Mouse (Mus musculus) embryonic facial prominence, embryonic 11.5 days (tissue): Measurements from ENCODE around the gene Etnk1. TPM values are rescaled to one million over a fixed set of nuclear protein-coding genes. Genes with fewer than 3 reads are reported as not detected.

Source experiments
- ATAC-seq: fragments of 200-750 bp; cut with Nextera tagmentation; replicated peaks from 2 replicates; pipeline ENCODE4 v1.8.0; 2017; ENCODE audit warnings: low read depth; ENCODE audit not compliant: insufficient number of reproducible peaks, low FRiP score, low TSS enrichment
- DNase-seq: peaks from one replicate; pipeline ENCODE4 v3.0.0-alpha.2; 2015; ENCODE audit warnings: low spot score
- H3K27ac ChIP-seq: fragments of 300-500 bp; sonication (generic); replicated peaks from 2 replicates; pipeline ENCODE4 v1.5.1; 2014; ENCODE audit warnings: mild to moderate bottlenecking, low read depth, low read length, control low read depth
- H3K27me3 ChIP-seq: fragments of 300-500 bp; sonication (generic); 2 replicates; pipeline ENCODE4 v1.6.1; 2014; ENCODE audit warnings: mild to moderate bottlenecking, low read length, moderate library complexity, mixed read lengths; ENCODE audit not compliant: control insufficient read depth, insufficient read depth
- H3K36me3 ChIP-seq: fragments of 300-500 bp; sonication (generic); replicated peaks from 2 replicates; pipeline ENCODE4 v1.6.1; 2014; ENCODE audit warnings: low read depth, mild to moderate bottlenecking, low read length, moderate library complexity, mixed read lengths; ENCODE audit not compliant: control insufficient read depth, insufficient read depth
- H3K4me1 ChIP-seq: fragments of 300-500 bp; sonication (generic); 2 replicates; pipeline ENCODE4 v1.6.1; 2014; ENCODE audit warnings: low read length, mixed read lengths; ENCODE audit not compliant: control insufficient read depth, insufficient read depth
- H3K4me2 ChIP-seq: fragments of 300-500 bp; sonication (generic); 2 replicates; pipeline ENCODE4 v1.6.1; 2014; ENCODE audit warnings: low read depth, mild to moderate bottlenecking, control low read depth, low read length, moderate library complexity
- H3K4me3 ChIP-seq: fragments of 300-500 bp; sonication (generic); 2 replicates; pipeline ENCODE4 v1.5.1; 2014; ENCODE audit warnings: low read depth, low read length, control low read depth
- H3K9ac ChIP-seq: fragments of 300-500 bp; sonication (generic); replicated peaks from 2 replicates; pipeline ENCODE4 v1.6.1; 2014; ENCODE audit warnings: mild to moderate bottlenecking, control low read depth, low read length
- H3K9me3 ChIP-seq: fragments of 300-500 bp; sonication (generic); replicated peaks from 2 replicates; pipeline ENCODE4 v1.6.1; 2016; ENCODE audit warnings: mild to moderate bottlenecking, low read length, inconsistent platforms, mixed read lengths; ENCODE audit not compliant: control insufficient read depth
- WGBS: fragments of 180-500 bp; shearing (Covaris S2); extraction: QIAGEN DNeasy Blood & Tissue Kit; methylation state at CpG from one replicate; pipeline ENCODE4 v1.1.7; 2014; 5-methylcytosine and 5-hydroxymethylcytosine counted together
- polyA plus RNA-seq: library from polyadenylated mRNA; unstranded; fragments of >200 nt; fragmentation: Nextera tagmentation; extraction: Ambion mirVana; gene quantifications from 2 replicates; pipeline ENCODE4 v1.2.1, GENCODE M21; 2014

Etnk1 gene
- polyA plus RNA-seq, 1 experiment from 2014 or later = 26.7 TPM

- Histone ChIP-seq H3K36me3 (no peaks in the 10 kb centered on the region), H3K9ac (no peak overlapping the region), H3K4me3 (no peak overlapping the region), H3K4me2 (no peak overlapping the region), H3K4me1 (no peaks in the 10 kb centered on the region), H3K27me3 (no peaks in the 10 kb centered on the region), H3K9me3 (no peaks in the 10 kb centered on the region), H3K27ac (no peak overlapping the region)
- 45% methylated on average over 12 of the region's 12 CpGs for WGBS
- peak; percentile 38 for DNase-seq
- ATAC-seq = no peak
Observed at GRCm38 (mm10) chr6:143162161-143162877, 4.7 kb upstream of the Etnk1 start.

- Histone ChIP-seq H3K27ac (no peak overlapping the region), H3K9ac (no peak overlapping the region), H3K9me3 (no peaks in the 10 kb centered on the region), H3K36me3 (no peaks in the 10 kb centered on the region), H3K4me2 (no peak overlapping the region), H3K4me1 (no peaks in the 10 kb centered on the region), H3K4me3 (no peak overlapping the region), H3K27me3 (no peaks in the 10 kb centered on the region)
- 90% methylated on average over 15 of the region's 15 CpGs for WGBS
- ATAC-seq (no peak), DNase-seq (no peak)
Observed at GRCm38 (mm10) chr6:143163956-143164905, 2.8 kb upstream of the Etnk1 start.

GRCm38 (mm10) chr6:143164906-143165255 is 2.1 kb upstream of the Etnk1 start:
- Histone ChIP-seq H3K9me3 (no peaks in the 10 kb centered on the region), H3K27me3 (no peaks in the 10 kb centered on the region), H3K4me1 (no peaks in the 10 kb centered on the region), H3K4me3 (no peak overlapping the region), H3K27ac (no peak overlapping the region), H3K9ac (no peak overlapping the region), H3K4me2 (no peak overlapping the region), H3K36me3 (no peaks in the 10 kb centered on the region)
- ATAC-seq = no peak
- 72% methylated on average over 8 of the region's 8 CpGs for WGBS
- no peak for DNase-seq

GRCm38 (mm10) chr6:143165404-143166257 is 1.4 kb upstream of the Etnk1 start:
- Histone ChIP-seq H3K36me3 (no peaks in the 10 kb centered on the region), H3K4me2 (no peak overlapping the region), H3K27ac (no peak overlapping the region), H3K9ac (no peak overlapping the region), H3K4me3 (no peak overlapping the region), H3K9me3 (no peaks in the 10 kb centered on the region), H3K27me3 (no peaks in the 10 kb centered on the region), H3K4me1 (no peaks in the 10 kb centered on the region)
- DNase-seq (no peak), ATAC-seq (no peak)
- WGBS = 57% methylated on average over 15 of the region's 15 CpGs

GRCm38 (mm10) chr6:143167409-143167919 is 443 bp downstream of the Etnk1 start:
- Histone ChIP-seq H3K9me3 (no peaks in the 10 kb centered on the region), H3K27ac (peak overlapping the region; percentile 73), H3K27me3 (no peaks in the 10 kb centered on the region), H3K4me1 (no peaks in the 10 kb centered on the region), H3K9ac (peak overlapping the region; percentile 87), H3K4me2 (peak overlapping the region; percentile 92), H3K36me3 (no peaks in the 10 kb centered on the region), H3K4me3 (peak overlapping the region; percentile 82)
- WGBS = under 1% methylated on average over 58 of the region's 60 CpGs
- DNase-seq = peak; percentile 53
- peak; percentile 68 for ATAC-seq

- Histone ChIP-seq H3K9me3 (no peaks in the 10 kb centered on the region), H3K4me3 (peak overlapping the region; percentile 82), H3K27me3 (no peaks in the 10 kb centered on the region), H3K9ac (peak overlapping the region; percentile 87), H3K27ac (no peak overlapping the region), H3K36me3 (no peaks in the 10 kb centered on the region), H3K4me1 (no peaks in the 10 kb centered on the region), H3K4me2 (peak overlapping the region; percentile 92)
- whole genome bisulfite sequencing = 31% methylated on average over 6 of the region's 6 CpGs
- ATAC-seq (no peak), DNase-seq (no peak)
Observed at GRCm38 (mm10) chr6:143167981-143168674, 1.1 kb downstream of the Etnk1 start.

- Histone ChIP-seq H3K4me2 (no peak overlapping the region), H3K4me1 (no peaks in the 10 kb centered on the region), H3K4me3 (no peak overlapping the region), H3K9me3 (no peaks in the 10 kb centered on the region), H3K27ac (no peak overlapping the region), H3K9ac (no peak overlapping the region; the same call in 1 of the 2 replicates), H3K27me3 (no peaks in the 10 kb centered on the region), H3K36me3 (no peaks in the 10 kb centered on the region)
- no peak for DNase-seq
- 78% methylated on average over 4 of the region's 4 CpGs for WGBS
- no peak for ATAC-seq
Observed at GRCm38 (mm10) chr6:143169385-143169784, 2.4 kb downstream of the Etnk1 start.
